Mouse (Mus musculus) embryonic fibroblast, embryonic 13.5 days (primary cell): ENCODE measurements around the gene Slc2a8. TPM values are rescaled to one million over a fixed set of nuclear protein-coding genes. Genes with fewer than 3 reads are reported as not detected.
"Not testable (repeated sequence)": the region's sequence is repeated elsewhere in the genome, so short reads cannot be mapped to it uniquely, and the experiment has no call there.

Experiments used
- H3K27ac ChIP-seq: 2 replicates; pipeline ENCODE4 v1.5.1; 2012; ENCODE audit warnings: low read length, control low read depth, inconsistent platforms; ENCODE audit not compliant: insufficient read depth
- H3K4me1 ChIP-seq: 2 replicates; pipeline ENCODE4 v1.6.1; 2011; ENCODE audit warnings: low read length; ENCODE audit not compliant: control insufficient read depth, insufficient read depth
- H3K4me3 ChIP-seq: 2 replicates; pipeline ENCODE4 v1.5.1; 2011; ENCODE audit warnings: mild to moderate bottlenecking, control low read depth, low read length; ENCODE audit not compliant: insufficient read depth
- CTCF ChIP-seq: IDR thresholded peaks from 2 replicates; pipeline ENCODE4 v1.5.1; 2011; ENCODE audit warnings: mild to moderate bottlenecking, control low read depth, low read length, moderate library complexity, borderline replicate concordance; ENCODE audit not compliant: insufficient read depth
- POLR2A ChIP-seq: IDR thresholded peaks from 2 replicates; pipeline ENCODE4 v1.6.1; 2011; ENCODE audit warnings: low read depth, mild to moderate bottlenecking, control low read depth, low read length, moderate library complexity
- polyA plus RNA-seq: library from polyadenylated mRNA; stranded (reverse); fragments of >200 nt; gene quantifications from 2 replicates; pipeline ENCODE4 v1.2.4, GENCODE M21; 2011; ENCODE audit warnings: low read depth; ENCODE audit not compliant: missing spikeins, insufficient read length

Slc2a8 gene
- 5.9 and 7.0 TPM in 2 replicates for polyA plus RNA-seq

DNA sequence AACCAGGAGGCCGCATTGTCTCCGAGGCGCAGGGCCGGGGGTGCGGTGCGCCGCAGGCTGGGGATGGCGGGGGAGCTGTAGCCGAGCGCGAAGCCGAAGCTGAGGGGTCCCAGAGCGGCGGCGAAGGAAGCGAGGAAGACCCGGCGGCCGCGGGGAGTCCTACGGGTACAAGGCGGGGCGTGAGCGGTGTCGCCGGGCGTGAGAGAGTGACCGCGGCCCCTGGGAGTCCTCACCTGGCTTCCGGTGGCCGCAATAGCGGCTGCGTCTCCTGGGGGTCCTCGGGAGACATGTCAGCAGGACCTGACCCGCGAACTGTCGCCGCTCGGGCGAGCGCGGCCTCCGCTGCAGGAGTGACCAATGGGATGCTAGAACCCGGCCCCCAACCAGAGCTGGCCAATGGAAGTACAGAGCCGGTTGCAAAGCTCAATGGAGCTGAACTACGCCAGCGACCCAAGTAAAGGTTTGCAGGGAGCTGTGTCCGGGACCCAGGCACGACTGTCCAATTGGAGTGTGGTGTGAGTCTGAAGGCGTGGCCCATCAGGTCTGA, at the start of gene Slc2a8:
Slc2a8 (minus strand) TSS at position 359 of the 547 bp plus-strand sequence.
- TF ChIP-seq CTCF (no peak), POLR2A (peak; percentile 80)
- Histone ChIP-seq H3K27ac (no peak within 1 kb of the TSS), H3K4me3 (peak within 1 kb of the TSS; percentile 61), H3K4me1 (no peaks in the 10 kb centered on the region)

DNA sequence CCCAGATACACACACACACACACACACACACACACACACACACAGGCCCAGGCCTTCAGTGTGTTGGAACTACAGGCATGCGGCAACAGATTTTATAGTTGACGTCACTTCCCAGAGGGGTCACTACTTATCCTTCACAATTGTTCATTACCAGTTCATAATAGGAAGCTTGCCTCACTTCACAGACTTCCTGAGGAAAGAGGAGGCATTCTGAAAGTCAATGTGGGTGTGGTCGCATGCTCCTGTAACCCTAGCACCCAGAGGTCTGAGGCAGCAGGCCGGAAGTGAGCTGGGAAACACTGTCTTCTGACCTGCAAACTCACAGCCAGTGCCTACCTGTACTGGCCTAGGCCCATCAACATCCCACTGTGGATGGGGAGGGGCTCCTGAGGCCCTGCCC, 43.2 kb upstream of the Slc2a8 start:
- TF ChIP-seq POLR2A = no peak
- TF ChIP-seq CTCF = no peak
- H3K4me3 ChIP-seq = no peak overlapping the region
- H3K27ac ChIP-seq = no peak overlapping the region
- H3K4me1 ChIP-seq = peaks cover 5% of the 10 kb centered on the region

DNA sequence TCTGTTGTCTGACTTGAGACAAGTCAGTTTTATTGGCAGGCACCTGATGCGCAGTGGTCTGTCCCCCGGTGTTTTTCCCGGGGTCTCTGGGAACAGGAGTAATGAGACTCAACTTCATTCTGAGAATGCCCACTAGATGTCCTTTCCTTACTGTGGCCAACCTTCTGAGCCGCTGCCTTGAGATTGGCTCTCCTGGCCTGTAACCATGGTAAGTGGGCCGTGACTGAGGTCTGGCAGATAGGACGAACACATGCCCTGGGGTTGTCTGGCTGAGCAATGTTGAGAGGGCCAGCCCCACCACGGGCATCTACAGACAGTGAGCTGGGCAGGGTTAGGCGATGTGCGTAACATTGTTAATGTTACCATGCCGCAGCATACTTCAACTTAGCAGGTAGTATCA, 42.7 kb upstream of the Slc2a8 start:
- no peak for TF ChIP-seq POLR2A
- no peak for TF ChIP-seq CTCF
- H3K4me1 ChIP-seq = peaks cover 5% of the 10 kb centered on the region
- no peak overlapping the region for H3K27ac ChIP-seq
- no peak overlapping the region for H3K4me3 ChIP-seq

DNA sequence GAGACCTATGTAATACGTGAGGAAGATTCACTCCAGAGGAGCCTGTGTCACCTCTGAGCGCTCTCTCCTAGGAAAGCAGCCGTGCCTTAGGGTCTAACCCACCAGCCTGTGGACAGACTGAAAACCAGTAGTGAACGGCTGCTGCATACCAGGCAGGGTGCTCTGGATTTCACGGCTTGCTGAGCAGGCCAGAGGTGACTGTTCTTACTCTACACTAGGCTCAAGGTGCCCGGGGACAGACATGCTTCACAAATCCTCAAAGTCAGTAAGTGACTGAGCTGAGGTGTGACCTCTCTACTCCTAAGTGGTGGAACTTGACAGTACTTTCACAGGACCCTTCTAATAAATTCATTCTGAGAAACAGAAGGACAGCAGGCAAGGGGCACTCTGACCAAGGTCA, 41.0 kb upstream of the Slc2a8 start:
- Histone ChIP-seq H3K4me1 (peaks cover 5% of the 10 kb centered on the region), H3K4me3 (no peak overlapping the region), H3K27ac (no peak overlapping the region)
- no peak for TF ChIP-seq CTCF
- no peak for TF ChIP-seq POLR2A

DNA sequence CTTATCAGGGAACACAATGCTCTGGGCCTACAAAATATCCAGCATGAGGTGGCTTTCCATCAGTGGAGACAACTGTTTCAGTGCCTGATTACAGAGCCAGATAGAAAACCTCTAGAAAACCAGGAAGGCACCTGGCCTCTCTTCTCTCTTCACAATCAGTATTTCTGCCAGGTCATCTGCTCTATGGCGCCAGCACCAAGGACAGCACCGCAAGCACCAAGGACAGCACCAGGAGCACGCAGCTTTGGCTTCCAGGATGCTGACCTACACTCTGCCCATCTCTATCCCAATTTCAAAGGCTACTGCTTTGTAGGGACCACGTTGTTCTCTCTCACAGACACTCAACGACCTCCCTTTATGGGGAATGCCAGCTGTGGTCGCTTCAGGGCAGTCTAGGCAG, 36.1 kb upstream of the Slc2a8 start:
- TF ChIP-seq POLR2A = no peak
- peak; percentile 73; the same call in 1 of the 2 replicates for TF ChIP-seq CTCF
- Histone ChIP-seq H3K4me3 (no peak overlapping the region), H3K27ac (no peak overlapping the region), H3K4me1 (no peaks in the 10 kb centered on the region)

DNA sequence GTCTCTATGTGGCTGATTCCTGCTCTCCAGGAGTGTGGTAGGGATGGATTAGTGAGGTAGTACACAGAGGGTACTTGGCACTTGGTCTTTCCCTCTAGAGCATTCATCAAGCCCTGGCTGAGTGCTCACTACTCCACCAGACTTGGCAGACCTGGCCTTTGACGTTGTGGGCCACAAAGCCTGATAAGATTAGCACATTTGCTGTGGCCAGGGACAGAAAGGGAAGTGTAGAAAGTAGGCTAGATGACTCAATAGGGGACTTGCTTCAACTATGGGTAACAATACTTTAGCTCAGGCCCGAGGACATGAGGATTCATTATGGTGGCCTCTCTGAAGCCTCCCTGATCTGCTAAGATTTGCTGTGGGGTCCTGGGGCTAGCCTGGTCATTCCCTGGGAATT, 35.3 kb upstream of the Slc2a8 start:
- TF ChIP-seq POLR2A (no peak), CTCF (no peak)

DNA sequence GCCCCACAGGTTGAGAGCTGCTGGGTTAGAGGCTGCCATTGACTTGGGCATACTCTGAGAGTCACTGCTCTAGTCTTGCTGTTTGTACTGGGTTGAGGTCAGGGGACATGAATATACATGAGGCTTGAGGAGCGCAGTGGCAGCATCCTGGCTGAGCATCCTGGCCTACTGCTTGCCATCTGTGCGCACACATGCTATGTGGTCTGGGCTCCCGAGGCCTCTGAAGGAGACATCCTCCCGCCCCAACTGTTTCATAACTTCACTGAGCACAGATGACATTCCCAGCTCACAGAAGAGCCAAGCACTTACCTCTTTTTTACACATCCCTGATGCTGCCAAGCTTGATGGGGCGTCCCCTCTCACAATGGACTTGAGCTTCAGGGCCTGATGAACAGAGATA, 33.0 kb upstream of the Slc2a8 start:
- Histone ChIP-seq H3K4me1 (no peaks in the 10 kb centered on the region), H3K27ac (no peak overlapping the region), H3K4me3 (no peak overlapping the region)
- TF ChIP-seq POLR2A = no peak

More for the DNA sequence above, 35.3 kb upstream of the Slc2a8 start:
- Histone ChIP-seq H3K4me3 (no peak overlapping the region), H3K4me1 (no peaks in the 10 kb centered on the region), H3K27ac (no peak overlapping the region)

DNA sequence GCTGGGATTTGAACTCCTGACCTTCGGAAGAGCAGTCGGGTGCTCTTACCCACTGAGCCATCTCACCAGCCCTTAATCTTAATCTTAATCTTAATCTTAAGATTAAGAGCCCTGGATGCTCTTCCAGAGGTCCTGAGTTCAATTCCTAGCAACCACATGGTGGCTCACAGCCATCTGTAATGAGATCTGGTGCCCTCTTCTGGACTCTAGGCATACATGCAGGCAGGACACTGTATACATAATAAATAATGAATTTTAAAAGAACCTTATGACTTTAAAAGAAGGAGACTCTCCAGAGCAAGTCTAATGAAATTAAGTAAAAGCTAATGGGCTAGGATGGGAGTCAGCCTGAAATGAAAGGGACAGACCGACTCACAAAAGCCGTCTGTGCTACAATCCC, 27.2 kb upstream of the Slc2a8 start:
- H3K4me1 ChIP-seq, H3K4me3 ChIP-seq, H3K27ac ChIP-seq: not testable (repeated sequence)

DNA sequence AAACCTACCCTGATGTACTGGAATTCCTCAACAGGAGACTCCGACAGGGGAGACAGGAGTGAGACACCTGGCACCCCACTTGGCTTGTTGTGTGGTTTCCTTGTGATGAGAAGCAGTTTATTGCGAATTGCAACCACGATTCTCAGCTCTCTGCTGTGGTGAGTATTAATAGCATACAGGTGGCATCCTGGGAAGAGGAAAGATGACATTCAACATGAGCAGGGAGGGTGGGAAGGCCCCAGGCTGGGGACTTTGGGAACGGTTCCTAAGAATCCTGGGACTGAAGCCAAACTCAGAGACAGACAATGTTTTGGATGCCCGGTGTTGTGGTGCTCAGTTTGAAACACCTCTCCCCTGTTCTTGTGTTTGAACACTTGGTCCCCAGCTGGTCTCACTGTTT, 23.2 kb upstream of the Slc2a8 start:
- TF ChIP-seq POLR2A = no peak
- no peak for TF ChIP-seq CTCF
- Histone ChIP-seq H3K4me1 (no peaks in the 10 kb centered on the region), H3K27ac (no peak overlapping the region), H3K4me3 (no peak overlapping the region)

DNA sequence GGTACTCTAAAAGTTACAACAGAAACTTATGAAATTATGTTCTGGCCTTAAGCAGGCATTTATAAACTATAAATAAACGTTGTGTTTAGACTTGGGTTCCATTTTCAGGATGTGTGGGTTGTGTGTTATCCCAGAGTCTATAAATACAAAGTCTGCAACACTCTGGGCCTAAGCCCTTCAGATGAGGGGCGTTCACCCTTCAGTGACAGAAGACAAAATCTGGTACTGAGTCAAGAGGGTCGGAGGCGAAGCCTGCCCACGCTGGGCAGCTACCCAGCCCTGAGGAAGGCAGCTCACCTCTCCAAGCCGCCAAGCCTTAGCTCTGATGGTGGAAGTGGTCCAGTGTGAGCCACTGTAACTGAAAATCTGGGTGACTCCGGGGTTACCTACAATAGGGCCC, 20.3 kb upstream of the Slc2a8 start:
- no peak overlapping the region for H3K4me3 ChIP-seq
- H3K27ac ChIP-seq = no peak overlapping the region
- H3K4me1 ChIP-seq = no peaks in the 10 kb centered on the region
- no peak for TF ChIP-seq CTCF
- no peak for TF ChIP-seq POLR2A

DNA sequence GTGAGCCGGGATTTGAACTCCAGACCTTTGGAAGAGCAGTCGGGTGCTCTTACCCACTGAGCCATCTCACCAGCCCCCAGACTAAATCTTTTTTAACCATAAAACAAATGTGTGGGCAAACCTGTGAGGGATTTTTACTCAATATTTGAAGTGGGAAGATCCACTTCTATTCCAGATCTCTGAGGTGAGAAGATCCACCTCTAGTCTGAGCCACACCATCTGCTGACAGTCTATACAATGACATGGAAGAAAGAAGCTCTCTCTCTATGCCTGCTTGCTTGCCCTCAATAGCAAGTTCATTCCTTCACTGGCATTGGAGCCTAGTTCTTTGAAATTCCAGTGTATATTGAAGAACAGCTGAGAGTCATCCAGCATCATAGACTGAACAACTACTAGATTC, 17.9 kb upstream of the Slc2a8 start:
- Histone ChIP-seq H3K4me1 (no peaks in the 10 kb centered on the region), H3K27ac (no peak overlapping the region), H3K4me3 (no peak overlapping the region)
- TF ChIP-seq CTCF (no peak), POLR2A (no peak)
